Mouse (Mus musculus) spleen, adult 2 months (tissue): ENCODE results near the gene Setd4. TPM values are rescaled to one million over a fixed set of nuclear protein-coding genes. Genes with fewer than 3 reads are reported as not detected.

Source experiments
- DNase-seq, 2 experiments: peaks; one replicate each; pipeline versions ENCODE4 v3.0.0 to v3.0.0-alpha.2; 2012 to 2021; ENCODE audit warnings: low spot score in 2 of 2, low read depth in 1 of 2
- H3K27ac ChIP-seq: fragments of 200-500 bp; 2 replicates; pipeline ENCODE4 v1.5.1; 2012; ENCODE audit warnings: low read length, inconsistent platforms; ENCODE audit not compliant: insufficient read depth
- H3K27me3 ChIP-seq: fragments of 200-500 bp; 2 replicates; pipeline ENCODE4 v1.6.1; 2012; ENCODE audit warnings: mild to moderate bottlenecking, moderate library complexity, low read length, inconsistent platforms; ENCODE audit not compliant: control insufficient read depth, insufficient read depth
- H3K36me3 ChIP-seq: fragments of 200-500 bp; 2 replicates; pipeline ENCODE4 v1.6.1; 2012; ENCODE audit warnings: mild to moderate bottlenecking, low read length, inconsistent platforms; ENCODE audit not compliant: control insufficient read depth, insufficient read depth
- H3K4me1 ChIP-seq: fragments of 200-500 bp; 2 replicates; pipeline ENCODE4 v1.6.1; 2011; ENCODE audit warnings: inconsistent platforms; ENCODE audit not compliant: control insufficient read depth, insufficient read depth, insufficient read length
- H3K4me3 ChIP-seq: fragments of 200-500 bp; 2 replicates; pipeline ENCODE4 v1.5.1; 2011; ENCODE audit warnings: mild to moderate bottlenecking, inconsistent platforms; ENCODE audit not compliant: insufficient read depth, insufficient read length; ENCODE audit errors: extremely low read depth
- CTCF ChIP-seq: fragments of 200-500 bp; IDR thresholded peaks from 2 replicates; pipeline ENCODE4 v1.5.1; 2011; ENCODE audit warnings: mild to moderate bottlenecking, inconsistent platforms; ENCODE audit not compliant: insufficient read depth, insufficient read length, insufficient replicate concordance; ENCODE audit errors: extremely low read depth
- POLR2A ChIP-seq: fragments of 200-500 bp; IDR thresholded peaks from 2 replicates; pipeline ENCODE4 v1.6.1; 2011; ENCODE audit warnings: low read depth, low read length, inconsistent platforms
- WGBS: fragments of 180-500 bp; shearing (Covaris S2); methylation state at CpG from one replicate; pipeline ENCODE4 v1.1.7; 2018; 5-methylcytosine and 5-hydroxymethylcytosine counted together
- polyA plus RNA-seq: library from polyadenylated mRNA; depleted of rRNA; stranded (reverse); fragments of >200 nt; gene quantifications from 2 replicates; pipeline ENCODE4 v1.2.3, GENCODE M21; 2012

Gene Setd4
- polyA plus RNA-seq, 1 experiment = 10.2 TPM

DNA sequence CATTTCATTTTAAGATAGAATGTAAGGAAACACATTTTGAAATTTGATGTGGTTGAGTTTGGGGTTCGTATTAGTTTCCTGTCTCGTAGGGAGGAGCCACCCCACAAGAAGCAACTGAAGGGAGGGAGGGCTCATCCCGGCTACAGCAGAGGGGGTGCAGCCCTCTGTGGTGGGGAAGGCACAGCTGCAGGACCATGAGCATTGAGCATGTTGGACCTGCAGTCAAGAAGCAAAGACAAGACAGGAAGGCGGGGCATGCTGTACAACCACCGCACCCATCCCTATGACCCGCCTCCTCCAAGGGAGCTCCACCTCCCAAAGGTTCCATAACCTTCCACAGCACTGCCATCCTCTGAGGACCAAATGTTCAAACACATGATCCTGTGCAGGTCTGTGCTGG, 31.5 kb downstream of the Setd4 start:
- no peaks in the 10 kb centered on the region for H3K36me3 ChIP-seq
- no peaks in the 10 kb centered on the region; the same call in none of the 2 replicates for H3K4me1 ChIP-seq
- no peak for TF ChIP-seq POLR2A
- TF ChIP-seq CTCF = no peak
- H3K4me3 ChIP-seq = no peak overlapping the region
- H3K27ac ChIP-seq = peak overlapping the region; percentile 56
- WGBS = 30% methylated on average over 6 of the region's 6 CpGs
- H3K27me3 ChIP-seq = no peaks in the 10 kb centered on the region
- DNase-seq = peak; percentile 18 to 41

DNA sequence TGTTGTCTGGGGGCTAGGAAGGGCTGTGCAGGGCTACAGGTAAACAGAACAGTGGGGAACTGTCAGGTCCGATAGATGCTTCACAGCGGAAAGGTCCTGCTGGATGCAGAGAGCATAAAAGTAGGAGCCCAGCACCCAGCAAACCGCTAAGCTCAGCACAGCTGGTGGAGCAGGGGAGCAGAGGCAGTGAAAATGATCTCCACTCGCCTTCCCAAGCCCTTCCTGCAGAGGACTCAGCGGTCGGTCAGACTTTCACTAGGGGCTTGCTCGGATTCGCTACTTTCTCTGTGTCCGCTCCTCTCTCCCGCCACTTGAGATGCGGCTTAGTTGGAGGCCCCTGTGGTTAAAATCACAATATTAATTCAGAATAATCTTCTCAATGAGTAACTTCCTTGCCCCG, 45.4 kb downstream of the Setd4 start:
- TF ChIP-seq CTCF (no peak), POLR2A (no peak)
- Histone ChIP-seq H3K36me3 (no peaks in the 10 kb centered on the region), H3K27ac (no peak overlapping the region), H3K27me3 (no peaks in the 10 kb centered on the region), H3K4me3 (no peak overlapping the region), H3K4me1 (peaks cover 2% of the 10 kb centered on the region; the same call in 1 of the 2 replicates)
- DNase-seq = no peak
- WGBS = 79% methylated on average over 12 of the region's 12 CpGs

DNA sequence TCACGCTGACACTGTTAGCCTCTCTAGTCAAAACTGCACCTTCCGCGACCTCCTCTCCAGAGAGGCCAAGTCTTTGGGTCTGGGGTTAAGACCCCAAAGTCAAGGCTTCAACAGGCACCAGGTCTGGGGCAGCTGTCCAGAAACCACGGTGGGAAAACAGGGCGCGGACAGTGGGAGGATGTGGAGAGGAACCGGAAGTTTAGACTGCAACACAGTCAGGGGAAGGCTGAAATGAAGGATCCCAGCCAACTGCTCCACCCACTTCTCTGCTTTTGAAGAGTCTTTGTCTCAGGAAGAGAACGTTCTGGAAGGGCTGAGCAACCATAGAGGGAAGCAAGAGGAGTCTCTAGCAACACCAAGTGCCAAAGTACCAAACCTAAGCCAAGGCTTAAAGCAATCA, 46.2 kb downstream of the Setd4 start:
- no peak for DNase-seq
- no peak overlapping the region for H3K27ac ChIP-seq
- H3K4me3 ChIP-seq = no peak overlapping the region
- no peaks in the 10 kb centered on the region for H3K36me3 ChIP-seq
- H3K4me1 ChIP-seq = peaks cover 3% of the 10 kb centered on the region; the same call in 1 of the 2 replicates
- TF ChIP-seq POLR2A (no peak), CTCF (no peak)
- H3K27me3 ChIP-seq = no peaks in the 10 kb centered on the region
- 45% methylated on average over 8 of the region's 8 CpGs for WGBS

DNA sequence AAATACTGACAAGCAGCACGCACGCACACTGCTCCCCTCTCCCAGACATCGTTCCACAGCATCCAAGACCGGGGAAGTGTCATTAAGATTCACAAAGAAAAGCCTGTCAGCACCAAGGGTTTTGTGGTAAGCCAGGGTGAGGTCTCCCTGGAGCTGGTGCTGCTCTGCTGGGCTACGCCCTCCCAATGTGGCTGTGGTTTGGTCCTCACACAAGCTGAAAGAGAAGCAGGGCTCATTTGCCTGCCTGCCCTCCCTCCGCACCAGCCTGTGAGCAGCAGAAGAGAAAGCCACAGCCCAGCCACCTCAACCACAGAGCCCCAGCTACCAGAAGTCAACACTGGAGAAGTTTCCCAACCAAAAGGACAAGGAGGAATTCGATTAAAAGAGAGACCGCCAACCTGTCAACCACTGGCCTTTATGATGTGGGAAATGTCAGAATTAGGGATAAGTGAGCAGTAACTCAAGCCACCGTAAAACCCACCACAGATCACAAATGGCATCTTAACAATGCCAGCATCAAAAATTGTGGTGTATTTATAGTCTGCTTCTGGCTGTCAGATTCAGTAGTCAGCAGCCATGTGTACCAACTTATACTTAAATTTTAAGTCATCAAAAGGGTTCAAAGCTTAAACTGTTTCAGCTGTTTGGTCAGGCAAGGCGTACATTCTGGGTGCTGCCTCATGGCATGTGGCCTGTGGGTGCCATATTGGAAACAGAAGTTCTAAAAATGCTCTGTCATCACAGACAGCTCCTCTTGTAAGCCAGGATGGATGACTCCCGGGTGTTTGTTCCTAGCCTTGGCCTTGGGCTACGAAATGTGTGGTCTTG, 51.0 kb downstream of the Setd4 start:
- Histone ChIP-seq H3K4me1 (peaks cover 3% of the 10 kb centered on the region; the same call in 1 of the 2 replicates), H3K27ac (peak overlapping the region; percentile 48), H3K4me3 (no peak overlapping the region), H3K36me3 (no peaks in the 10 kb centered on the region), H3K27me3 (no peaks in the 10 kb centered on the region)
- TF ChIP-seq CTCF (no peak), POLR2A (no peak)
- 28% methylated on average over 12 of the region's 12 CpGs for WGBS
- peak; percentile 41 to 43 for DNase-seq

DNA sequence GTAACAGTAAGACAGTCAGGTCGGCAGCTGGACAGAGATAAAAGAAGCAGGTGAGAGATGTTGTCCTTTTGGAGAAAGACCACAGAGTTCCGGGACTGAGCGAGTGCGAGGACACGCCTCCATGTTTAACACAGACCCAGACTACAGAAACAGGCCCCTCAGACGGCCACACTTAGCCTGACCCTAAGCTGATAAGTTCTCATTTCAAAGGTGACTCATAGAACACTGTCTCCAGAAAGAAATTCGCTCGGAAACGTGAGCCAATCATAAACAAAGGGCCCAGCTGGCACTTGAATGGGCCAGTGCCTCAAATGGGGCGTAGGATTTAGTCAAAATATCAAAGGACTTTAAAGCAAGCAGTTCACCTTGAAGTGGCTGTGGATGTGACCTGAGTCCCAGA, 54.6 kb downstream of the Setd4 start:
- Histone ChIP-seq H3K27me3 (no peaks in the 10 kb centered on the region), H3K27ac (no peak overlapping the region), H3K4me1 (peaks cover 3% of the 10 kb centered on the region; the same call in 1 of the 2 replicates), H3K4me3 (no peak overlapping the region), H3K36me3 (no peaks in the 10 kb centered on the region)
- TF ChIP-seq CTCF (no peak), POLR2A (no peak)
- no peak for DNase-seq
- 77% methylated on average over 10 of the region's 10 CpGs for WGBS

DNA sequence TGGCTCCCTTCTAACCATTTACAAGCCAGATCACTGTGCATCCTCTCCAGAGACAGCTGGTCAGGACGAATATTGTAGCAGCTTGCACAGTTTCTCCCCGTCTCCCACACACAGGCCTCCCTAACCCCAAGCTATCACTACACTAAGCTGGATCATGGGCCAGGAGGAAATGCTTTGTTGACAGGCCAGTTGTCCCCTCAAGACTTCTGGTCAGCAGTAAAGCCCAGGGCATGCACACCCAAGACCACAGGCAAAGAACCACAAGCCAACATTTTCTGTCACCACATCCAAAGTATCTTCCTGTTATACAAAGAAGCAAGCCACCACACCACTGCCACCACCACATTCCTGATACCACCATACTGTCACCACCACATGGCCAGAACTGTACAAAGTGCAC, 55.8 kb downstream of the Setd4 start:
- Histone ChIP-seq H3K36me3 (no peaks in the 10 kb centered on the region), H3K4me1 (no peaks in the 10 kb centered on the region; the same call in 1 of the 2 replicates), H3K4me3 (no peak overlapping the region), H3K27ac (no peak overlapping the region), H3K27me3 (no peaks in the 10 kb centered on the region)
- no peak for TF ChIP-seq CTCF
- no peak for TF ChIP-seq POLR2A
- 62% methylated on average over 2 of the region's 2 CpGs for WGBS
- no peak for DNase-seq

DNA sequence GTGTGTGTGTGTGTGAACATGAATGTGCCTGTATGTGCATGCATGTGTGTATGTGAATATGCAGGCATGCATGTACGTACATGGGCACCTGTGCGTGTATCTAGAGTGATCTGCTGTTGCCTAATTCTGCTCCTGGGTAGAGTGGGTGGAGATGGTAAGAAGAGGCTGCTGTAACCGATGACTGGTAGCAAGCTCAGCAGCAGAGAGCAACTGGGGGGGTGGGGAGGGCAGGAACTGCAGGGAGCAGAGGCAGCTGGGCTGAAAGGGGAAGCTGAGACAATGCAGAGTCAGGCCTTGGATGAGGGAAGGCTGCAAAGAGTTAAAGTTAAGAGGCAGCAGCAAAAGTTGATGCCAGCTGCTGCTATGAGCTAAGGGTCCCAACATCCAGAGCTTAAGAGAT, 56.7 kb downstream of the Setd4 start:
- no peaks in the 10 kb centered on the region for H3K4me1 ChIP-seq
- no peak for DNase-seq
- H3K27me3 ChIP-seq = no peaks in the 10 kb centered on the region
- 23% methylated on average over 3 of the region's 3 CpGs for WGBS
- TF ChIP-seq CTCF (no peak), POLR2A (no peak)
- no peaks in the 10 kb centered on the region for H3K36me3 ChIP-seq
- H3K4me3 ChIP-seq = no peak overlapping the region
- no peak overlapping the region for H3K27ac ChIP-seq
